Mouse (Mus musculus) hindbrain, postnatal 0 days (tissue): ENCODE results near the gene BC048562. TPM values are rescaled to one million over a fixed set of nuclear protein-coding genes. Genes with fewer than 3 reads are reported as not detected.
A peak's percentile ranks its signal among the peaks of the same experiment; 100 is the strongest.

ENCODE experiments used
- ATAC-seq: fragments of 200-750 bp; cut with Nextera tagmentation; 2 replicates; pipeline ENCODE4 v1.8.0; 2017; ENCODE audit warnings: mild to moderate bottlenecking, moderate TSS enrichment, moderate library complexity
- DNase-seq: peaks from one replicate; pipeline ENCODE4 v3.0.0-alpha.2; 2015; ENCODE audit warnings: low spot score
- H3K27ac ChIP-seq: fragments of 300-500 bp; sonication (generic); 2 replicates; pipeline ENCODE4 v1.5.1; 2014; ENCODE audit warnings: mild to moderate bottlenecking
- H3K27me3 ChIP-seq: fragments of 300-500 bp; sonication (generic); 2 replicates; pipeline ENCODE4 v1.6.1; 2014; ENCODE audit warnings: low read length, mixed read lengths; ENCODE audit not compliant: insufficient read depth
- H3K36me3 ChIP-seq: fragments of 300-500 bp; sonication (generic); 2 replicates; pipeline ENCODE4 v1.6.1; 2014; ENCODE audit warnings: low read length, mixed read lengths; ENCODE audit not compliant: insufficient read depth
- H3K4me1 ChIP-seq: fragments of 300-500 bp; sonication (generic); 2 replicates; pipeline ENCODE4 v1.6.1; 2014; ENCODE audit warnings: antibody characterized with exemption, low read length, mixed read lengths; ENCODE audit not compliant: insufficient read depth
- H3K4me2 ChIP-seq: fragments of 300-500 bp; sonication (generic); 2 replicates; pipeline ENCODE4 v1.6.1; 2014; ENCODE audit warnings: low read depth, mild to moderate bottlenecking, low read length, moderate library complexity, mixed read lengths
- H3K4me3 ChIP-seq: fragments of 300-500 bp; sonication (generic); 2 replicates; pipeline ENCODE4 v1.5.1; 2014; ENCODE audit warnings: low read length
- H3K9ac ChIP-seq: fragments of 300-500 bp; sonication (generic); replicated peaks from 2 replicates; pipeline ENCODE4 v1.6.1; 2014; ENCODE audit warnings: mild to moderate bottlenecking, low read length, moderate library complexity, mixed read lengths
- H3K9me3 ChIP-seq: fragments of 300-500 bp; sonication (generic); 2 replicates; pipeline ENCODE4 v1.6.1; 2016; ENCODE audit warnings: low read length, mixed read lengths
- CTCF ChIP-seq: IDR thresholded peaks from 2 replicates; pipeline ENCODE4 v1.5.1; 2016; ENCODE audit warnings: antibody characterized with exemption, control low read depth, low read depth
- WGBS: fragments of 180-500 bp; shearing (Covaris S2); extraction: QIAGEN DNeasy Blood & Tissue Kit; methylation state at CpG from one replicate; pipeline ENCODE4 v1.1.7; 2014; 5-methylcytosine and 5-hydroxymethylcytosine counted together
- polyA plus RNA-seq: library from polyadenylated mRNA; unstranded; fragments of >200 nt; fragmentation: Nextera tagmentation; extraction: Ambion mirVana; gene quantifications from 2 replicates; pipeline ENCODE4 v1.2.1, GENCODE M21; 2015
- total RNA-seq: library from RNA; depleted of rRNA; stranded (reverse); fragments of >200 nt; gene quantifications from 2 replicates; pipeline ENCODE4 v1.2.3, GENCODE M21; 2014

The BC048562 gene
- total and polyA plus RNA-seq, 2 experiments from 2014 or later: not detected

- ATAC-seq (peak; percentile 24), DNase-seq (peak; percentile 76)
- H3K27me3 ChIP-seq: no peaks in the 10 kb centered on the region
- no peak for TF ChIP-seq CTCF
- no peaks in the 10 kb centered on the region for H3K9me3 ChIP-seq
- H3K9ac ChIP-seq: peak overlapping the region; percentile 4; the same call in 1 of the 2 replicates
- H3K4me3 ChIP-seq: peak overlapping the region; percentile 18
- WGBS: 43% methylated on average over 21 of the region's 21 CpGs
- peak overlapping the region; percentile 79 for H3K4me2 ChIP-seq
- peaks cover 5% of the 10 kb centered on the region; the same call in 1 of the 2 replicates for H3K36me3 ChIP-seq
- H3K4me1 ChIP-seq: peaks cover 27% of the 10 kb centered on the region
- peak overlapping the region; percentile 74 for H3K27ac ChIP-seq
Measured at GRCm38 (mm10) chr9:108450292-108451169, 14.2 kb downstream of the BC048562 start.

- WGBS: 73% methylated on average over 6 of the region's 6 CpGs
- peaks cover 5% of the 10 kb centered on the region; the same call in 1 of the 2 replicates for H3K36me3 ChIP-seq
- H3K9me3 ChIP-seq: no peaks in the 10 kb centered on the region
- no peaks in the 10 kb centered on the region for H3K27me3 ChIP-seq
- peak overlapping the region; percentile 4; the same call in 1 of the 2 replicates for H3K9ac ChIP-seq
- H3K27ac ChIP-seq: peak overlapping the region; percentile 74
- H3K4me2 ChIP-seq: peak overlapping the region; percentile 79
- H3K4me3 ChIP-seq: 0 out of 2 replicates have a peak overlapping the region, but pooled peaks have one; percentile 56
- DNase-seq: no peak
- no peak for ATAC-seq
- peaks cover 27% of the 10 kb centered on the region for H3K4me1 ChIP-seq
- no peak for TF ChIP-seq CTCF
Measured at GRCm38 (mm10) chr9:108451170-108451493, 14.8 kb downstream of the BC048562 start.

- Histone ChIP-seq H3K36me3 (peaks cover 5% of the 10 kb centered on the region; the same call in 1 of the 2 replicates), H3K9ac (peak overlapping the region; percentile 66), H3K27me3 (no peaks in the 10 kb centered on the region), H3K4me2 (peak overlapping the region; percentile 79), H3K27ac (peak overlapping the region; percentile 74), H3K4me3 (peak overlapping the region; percentile 56), H3K4me1 (peaks cover 27% of the 10 kb centered on the region), H3K9me3 (no peaks in the 10 kb centered on the region)
- no peak for TF ChIP-seq CTCF
- ATAC-seq (no peak), DNase-seq (peak; percentile 7)
- 47% methylated on average over 6 of the region's 6 CpGs for WGBS
Measured at GRCm38 (mm10) chr9:108451519-108452160, 15.4 kb downstream of the BC048562 start.

GRCm38 (mm10) chr9:108452291-108452906 lies 16.1 kb downstream of the BC048562 start:
- peak overlapping the region; percentile 74 for H3K27ac ChIP-seq
- ATAC-seq (peak; percentile 92), DNase-seq (peak; percentile 95)
- WGBS: under 1% methylated on average over 40 of the region's 40 CpGs
- peak overlapping the region; percentile 79 for H3K4me2 ChIP-seq
- TF ChIP-seq CTCF: peak; percentile 93
- H3K4me3 ChIP-seq: peak overlapping the region; percentile 56
- no peaks in the 10 kb centered on the region for H3K27me3 ChIP-seq
- peaks cover 27% of the 10 kb centered on the region for H3K4me1 ChIP-seq
- H3K36me3 ChIP-seq: peaks cover 5% of the 10 kb centered on the region; the same call in 1 of the 2 replicates
- no peaks in the 10 kb centered on the region for H3K9me3 ChIP-seq
- H3K9ac ChIP-seq: peak overlapping the region; percentile 66

- H3K27me3 ChIP-seq: no peaks in the 10 kb centered on the region
- 32% methylated on average over 6 of the region's 6 CpGs for WGBS
- ATAC-seq (peak; percentile 55), DNase-seq (no peak)
- no peaks in the 10 kb centered on the region for H3K9me3 ChIP-seq
- no peak for TF ChIP-seq CTCF
- peak overlapping the region; percentile 79 for H3K4me2 ChIP-seq
- peak overlapping the region; percentile 66 for H3K9ac ChIP-seq
- H3K27ac ChIP-seq: peak overlapping the region; percentile 74
- peak overlapping the region; percentile 56 for H3K4me3 ChIP-seq
- peaks cover 27% of the 10 kb centered on the region for H3K4me1 ChIP-seq
- H3K36me3 ChIP-seq: peaks cover 5% of the 10 kb centered on the region; the same call in 1 of the 2 replicates
Measured at GRCm38 (mm10) chr9:108452911-108453310, 16.6 kb downstream of the BC048562 start.

GRCm38 (mm10) chr9:108453458-108453857 lies 17.2 kb downstream of the BC048562 start:
- 59% methylated on average over 4 of the region's 4 CpGs for WGBS
- no peak for TF ChIP-seq CTCF
- Histone ChIP-seq H3K9me3 (no peaks in the 10 kb centered on the region), H3K27me3 (no peaks in the 10 kb centered on the region), H3K4me3 (no peak overlapping the region; the same call in 1 of the 2 replicates), H3K9ac (peak overlapping the region; percentile 66; the same call in 1 of the 2 replicates), H3K27ac (peak overlapping the region; percentile 74; the same call in 1 of the 2 replicates), H3K4me2 (peak overlapping the region; percentile 79), H3K36me3 (peaks cover 3% of the 10 kb centered on the region; the same call in 1 of the 2 replicates), H3K4me1 (peaks cover 27% of the 10 kb centered on the region)
- DNase-seq: no peak
- ATAC-seq: no peak
